Mouse (Mus musculus) cerebellum, adult 2 months (tissue): ENCODE measurements around the gene Nhlrc3.

Experiments used
- CTCF ChIP-seq: fragments of 200-500 bp; IDR thresholded peaks from 2 replicates; pipeline ENCODE4 v1.5.1; 2011; ENCODE audit warnings: low read depth, mild to moderate bottlenecking, control low read depth, low read length, moderate library complexity, borderline replicate concordance; ENCODE audit not compliant: insufficient read depth
- POLR2A ChIP-seq: fragments of 200-500 bp; IDR thresholded peaks from 2 replicates; pipeline ENCODE4 v1.6.1; 2011; ENCODE audit warnings: low read length, control low read depth, borderline replicate concordance; ENCODE audit not compliant: insufficient read depth

DNA sequence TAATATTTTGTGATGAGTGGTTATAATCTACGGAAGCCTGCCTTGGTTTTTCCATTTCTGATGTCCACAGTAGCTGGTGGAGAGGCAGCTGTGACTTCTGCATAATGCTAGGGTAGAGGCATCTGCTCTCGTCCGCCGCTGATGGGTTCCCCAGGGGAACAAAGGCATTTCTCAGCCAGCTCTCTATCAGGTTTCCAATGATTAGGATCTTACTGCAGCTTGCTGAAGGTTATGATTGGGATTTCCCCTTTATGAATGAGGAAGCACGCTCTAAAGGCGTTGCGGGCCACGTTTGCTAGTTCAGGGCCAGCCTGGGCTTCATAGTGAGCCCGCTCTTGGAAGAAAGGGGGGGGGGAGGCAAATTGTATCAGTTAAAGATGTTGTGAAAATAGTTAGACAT, 3.3 kb upstream of the Nhlrc3 start:
- TF ChIP-seq CTCF = no peak
- no peak for TF ChIP-seq POLR2A
